Mouse (Mus musculus): ENCODE data around the gene Acbd6.

GRCm38 (mm10) chr1:155527787-155528158 lies 30.1 kb upstream of the Acbd6 start:
- no peak for TF ChIP-seq POLR2A (IDR thresholded peaks at IDR 0.05; ENCODE audit: control insufficient read depth in 1 of 2, insufficient read depth in 1 of 2, low read depth in 1 of 2, low read length in 2 of 2, poor library complexity in 1 of 2)
- TF ChIP-seq TCF12 (IDR thresholded peaks at IDR 0.05; ENCODE audit: low read depth, low read length), result no peak
- TF ChIP-seq GABPA (IDR thresholded peaks at IDR 0.05; ENCODE audit: low read depth, low read length), result no peak
- TF ChIP-seq POLR2AphosphoS2 (IDR thresholded peaks at IDR 0.05; ENCODE audit: low read length), result no peak
- no peak for TF ChIP-seq CTCF (IDR thresholded peaks at IDR 0.05 in 2 of 3, conservative IDR thresholded peaks at IDR 0.05 in 1 of 3; ENCODE audit: control insufficient read depth in 1 of 3, insufficient read depth in 1 of 3, low read depth in 2 of 3, low read length in 3 of 3, poor library complexity in 1 of 3, severe bottlenecking in 1 of 3)
- TF ChIP-seq MYB (IDR thresholded peaks at IDR 0.05; ENCODE audit: low read depth, low read length), result no peak
- no peak for TF ChIP-seq MYC (IDR thresholded peaks at IDR 0.05; ENCODE audit: low read depth, low read length)
- TF ChIP-seq NELFE (IDR thresholded peaks at IDR 0.05; ENCODE audit: low read depth, low read length), result no peak
- TF ChIP-seq E2F4 (IDR thresholded peaks at IDR 0.05; ENCODE audit: borderline replicate concordance, low read depth, low read length), result no peak
- no peak for TF ChIP-seq POLR2AphosphoS5 (IDR thresholded peaks at IDR 0.05; ENCODE audit: borderline replicate concordance, low read depth, low read length)
- no peak for TF ChIP-seq EP300 (IDR thresholded peaks at IDR 0.05; ENCODE audit: low read depth in 1 of 2, low read length in 2 of 2)
